Mouse (Mus musculus): ENCODE data around the gene Cldn24. TPM values are rescaled to one million over a fixed set of nuclear protein-coding genes. Genes with fewer than 3 reads are reported as not detected.

Cldn24 gene
- polyA plus RNA-seq, 1 experiment from 2014 or later: not detected

Other genes with a start within 250 kb of the Cldn24 start
- gene Ing2, start 146.6 kb upstream of the Cldn24 start, polyA plus RNA-seq (2016; fragmentation: Nextera tagmentation; extraction: Ambion mirVana): 9.0 and 11.4 TPM in 2 replicates
- gene Cdkn2aip, start 108.2 kb upstream of the Cldn24 start, polyA plus RNA-seq (2016; fragmentation: Nextera tagmentation; extraction: Ambion mirVana): 38.5 and 44.3 TPM in 2 replicates
- gene Cldn22, start 2.3 kb downstream of the Cldn24 start, polyA plus RNA-seq (2016; fragmentation: Nextera tagmentation; extraction: Ambion mirVana): not detected in 2 replicates
- gene Wwc2, start 168.8 kb downstream of the Cldn24 start, polyA plus RNA-seq (2016; fragmentation: Nextera tagmentation; extraction: Ambion mirVana): 7.1 and 7.6 TPM in 2 replicates

All from midbrain, embryonic 10.5 days (tissue).